9 mouse cellular contexts compared by ENCODE assay signal in genomic region chr8:93495330-93495729, GRCm38 (mm10). TPM values are rescaled to one million over a fixed set of nuclear protein-coding genes. Genes with fewer than 3 reads are reported as not detected.
DNase-seq lines count a peak whose midpoint lies in the region; ATAC-seq lines count a peak whose summit lies in the region.
"Had no signal": no experiment of that assay in that cellular context is flagged by ENCODE, and none has a peak within 500 bp of the region (broad histone marks: within the 10 kb centered on the region; RNA-seq: fewer than 3 reads in every experiment).

No protein-coding gene starts in this region.

- no peak overlapping the region for H3K4me2 ChIP-seq in midbrain, embryonic 11.5 days
- H3K4me2 ChIP-seq in midbrain, embryonic 15.5 days, result no peak overlapping the region
- no peak overlapping the region for H3K4me2 ChIP-seq in limb, embryonic 11.5 days (ENCODE audit: low read depth, severe bottlenecking)
- H3K4me2 ChIP-seq: neural tube, embryonic 12.5 days had no signal

- H3K4me3 ChIP-seq in midbrain, embryonic 11.5 days (ENCODE audit: low read depth, low read length), result no peak overlapping the region
- H3K4me3 ChIP-seq in midbrain, embryonic 15.5 days, result no peak overlapping the region
- H3K4me3 ChIP-seq in limb, embryonic 11.5 days (ENCODE audit: low read depth, low read length), result no peak overlapping the region
- H3K4me3 ChIP-seq: neural tube, embryonic 12.5 days had no signal

- no peaks in the 10 kb centered on the region for H3K27me3 ChIP-seq in midbrain, embryonic 11.5 days (ENCODE audit: control insufficient read depth, insufficient read depth, low read length)
- H3K27me3 ChIP-seq in midbrain, embryonic 15.5 days (replicated peaks), result no peaks in the 10 kb centered on the region
- no peaks in the 10 kb centered on the region for H3K27me3 ChIP-seq in limb, embryonic 11.5 days (ENCODE audit: control insufficient read depth, insufficient read depth, low read length)
- H3K27me3 ChIP-seq: neural tube, embryonic 12.5 days had no signal

- H3K36me3 ChIP-seq in midbrain, embryonic 11.5 days (ENCODE audit: control insufficient read depth, insufficient read depth, low read length), result no peaks in the 10 kb centered on the region
- no peaks in the 10 kb centered on the region for H3K36me3 ChIP-seq in midbrain, embryonic 15.5 days (replicated peaks)
- H3K36me3 ChIP-seq in limb, embryonic 11.5 days (ENCODE audit: control insufficient read depth, insufficient read depth, low read length), result no peaks in the 10 kb centered on the region
- H3K36me3 ChIP-seq: neural tube, embryonic 12.5 days had no signal

- H3K4me1 ChIP-seq in midbrain, embryonic 11.5 days (ENCODE audit: control insufficient read depth, insufficient read depth, low read length), result peaks cover 11% of the 10 kb centered on the region
- peaks cover 4% of the 10 kb centered on the region; the same call in 1 of the 2 replicates for H3K4me1 ChIP-seq in midbrain, embryonic 15.5 days
- H3K4me1 ChIP-seq in limb, embryonic 11.5 days (ENCODE audit: control insufficient read depth, insufficient read depth, low read length), result no peaks in the 10 kb centered on the region
- H3K4me1 ChIP-seq: neural tube, embryonic 12.5 days had no signal

- H3K9ac ChIP-seq in midbrain, embryonic 11.5 days (ENCODE audit: low read length), result no peak overlapping the region
- no peak overlapping the region for H3K9ac ChIP-seq in midbrain, embryonic 15.5 days
- H3K9ac ChIP-seq in limb, embryonic 11.5 days (ENCODE audit: low read length), result no peak overlapping the region
- H3K9ac ChIP-seq: neural tube, embryonic 12.5 days had no signal

- peak; percentile 93 for DNase-seq in midbrain, embryonic 11.5 days (ENCODE audit: low spot score, missing footprints)
- DNase-seq in adrenal gland, adult 8-10 months, result peak; percentile 1
- peak; percentile 62 to 74 for DNase-seq in cerebellum, postnatal 36 days
- peak; percentile 1 for DNase-seq in induced T-regulatory cell, adult 2 months (ENCODE audit: low read depth)
- DNase-seq in limb, embryonic 11.5 days (ENCODE audit: low spot score), result peak; percentile 66
- peak; percentile 10 for DNase-seq in skeletal muscle tissue, adult 2 months (ENCODE audit: low read depth, low spot score)
- DNase-seq in thymus, postnatal 36 days, result no peak

- no peak for ATAC-seq in midbrain, embryonic 11.5 days (ENCODE audit: low FRiP score)
- ATAC-seq in midbrain, embryonic 15.5 days (replicated peaks), result no peak
- ATAC-seq in limb, embryonic 11.5 days (ENCODE audit: insufficient number of reproducible peaks, low FRiP score, low TSS enrichment, low read depth), result no peak

- no peaks in the 10 kb centered on the region for H3K9me3 ChIP-seq in midbrain, embryonic 11.5 days (ENCODE audit: control insufficient read depth, low read length)
- no peaks in the 10 kb centered on the region for H3K9me3 ChIP-seq in midbrain, embryonic 15.5 days
- no peaks in the 10 kb centered on the region for H3K9me3 ChIP-seq in limb, embryonic 11.5 days (ENCODE audit: control insufficient read depth, low read length)
- H3K9me3 ChIP-seq: neural tube, embryonic 12.5 days had no signal

- 30% methylated on average over 6 of the region's 6 CpGs for WGBS in midbrain, embryonic 11.5 days
- WGBS in midbrain, embryonic 15.5 days, result 24% methylated on average over 6 of the region's 6 CpGs
- 26% methylated on average over 6 of the region's 6 CpGs for WGBS in limb, embryonic 11.5 days

- no peak overlapping the region for H3K27ac ChIP-seq in midbrain, embryonic 11.5 days (ENCODE audit: low read depth, low read length)
- H3K27ac ChIP-seq in midbrain, embryonic 15.5 days, result no peak overlapping the region
- no peak overlapping the region for H3K27ac ChIP-seq in limb, embryonic 11.5 days (replicated peaks; ENCODE audit: low read depth, low read length)
- H3K27ac ChIP-seq: neural tube, embryonic 12.5 days had no signal

RNA-seq across cellular contexts. Expression of gene Ces5a, which starts 40.3 kb away (rescaled TPM):
- not detected in 2 replicates for polyA plus RNA-seq in midbrain, embryonic 11.5 days (2014; fragmentation: Nextera tagmentation; extraction: Ambion mirVana)
- polyA plus RNA-seq in midbrain, embryonic 15.5 days (2015; fragmentation: Nextera tagmentation; extraction: Ambion mirVana), result 0.25 and 0.37 TPM in 2 replicates
- not detected for total RNA-seq in adrenal gland, adult 8-10 months (2022)
- not detected in 2 replicates for polyA plus RNA-seq in limb, embryonic 11.5 days (2014; fragmentation: Nextera tagmentation; extraction: Ambion mirVana)
- polyA plus RNA-seq: neural tube, embryonic 12.5 days had no signal

Comparison
In these comparisons a context has a peak if more than half of its experiments do, and no peak if none do; other contexts are left out.
1. DNase-seq: peak in midbrain, embryonic 11.5 days (single experiment), adrenal gland, adult 8-10 months (single experiment), cerebellum, postnatal 36 days (2 of 2), induced T-regulatory cell, adult 2 months (single experiment), limb, embryonic 11.5 days (single experiment) and skeletal muscle tissue, adult 2 months (single experiment); none in thymus, postnatal 36 days (0 of 2).